Mouse (Mus musculus): ENCODE results near the gene Csf2.

Csf2 gene

GRCm38 (mm10) chr11:54248940-54249717, at the start of gene Csf2:
Gene Csf2, minus strand, starts transcription at chr11:54249667.
- no peak for TF ChIP-seq GATA4 (IDR thresholded peaks at IDR 0.05; ENCODE audit: insufficient replicate concordance, low read length)

- no peak for TF ChIP-seq GATA4 (IDR thresholded peaks at IDR 0.05; ENCODE audit: insufficient replicate concordance, low read length)
Observed at GRCm38 (mm10) chr11:54298777-54299176, 49.3 kb upstream of the Csf2 start.

- no peak for TF ChIP-seq GATA4 (IDR thresholded peaks at IDR 0.05; ENCODE audit: insufficient replicate concordance, low read length)
Observed at GRCm38 (mm10) chr11:54296734-54297133, 47.3 kb upstream of the Csf2 start.

- TF ChIP-seq GATA4 (IDR thresholded peaks at IDR 0.05; ENCODE audit: insufficient replicate concordance, low read length): no peak
Observed at GRCm38 (mm10) chr11:54295971-54296370, 46.5 kb upstream of the Csf2 start.

- TF ChIP-seq GATA4 (IDR thresholded peaks at IDR 0.05; ENCODE audit: insufficient replicate concordance, low read length): no peak
Observed at GRCm38 (mm10) chr11:54293980-54294807, 44.7 kb upstream of the Csf2 start.

- no peak for TF ChIP-seq GATA4 (IDR thresholded peaks at IDR 0.05; ENCODE audit: insufficient replicate concordance, low read length)
Observed at GRCm38 (mm10) chr11:54292163-54292562, 42.7 kb upstream of the Csf2 start.

- TF ChIP-seq GATA4 (IDR thresholded peaks at IDR 0.05; ENCODE audit: insufficient replicate concordance, low read length): no peak
Observed at GRCm38 (mm10) chr11:54287821-54288453, 38.5 kb upstream of the Csf2 start.

- TF ChIP-seq GATA4 (IDR thresholded peaks at IDR 0.05; ENCODE audit: insufficient replicate concordance, low read length): no peak
Observed at GRCm38 (mm10) chr11:54271437-54271949, 22.0 kb upstream of the Csf2 start.

- TF ChIP-seq GATA4 (IDR thresholded peaks at IDR 0.05; ENCODE audit: insufficient replicate concordance, low read length): no peak
Observed at GRCm38 (mm10) chr11:54269191-54269896, 19.9 kb upstream of the Csf2 start.

- no peak for TF ChIP-seq GATA4 (IDR thresholded peaks at IDR 0.05; ENCODE audit: insufficient replicate concordance, low read length)
Observed at GRCm38 (mm10) chr11:54267177-54267576, 17.7 kb upstream of the Csf2 start, which contains the start of gene Il3. Gene Il3, minus strand, starts transcription at chr11:54267277.

- TF ChIP-seq GATA4 (IDR thresholded peaks at IDR 0.05; ENCODE audit: insufficient replicate concordance, low read length): no peak
Observed at GRCm38 (mm10) chr11:54264542-54264941, 15.1 kb upstream of the Csf2 start.

- TF ChIP-seq GATA4 (IDR thresholded peaks at IDR 0.05; ENCODE audit: insufficient replicate concordance, low read length): no peak
Observed at GRCm38 (mm10) chr11:54263405-54264031, 14.1 kb upstream of the Csf2 start.

- peak; percentile 31; the same call in 1 of the 2 replicates for TF ChIP-seq GATA4 (IDR thresholded peaks at IDR 0.05; ENCODE audit: insufficient replicate concordance, low read length)
Observed at GRCm38 (mm10) chr11:54256624-54257376, 7.3 kb upstream of the Csf2 start.

GRCm38 (mm10) chr11:54254114-54254513, 4.6 kb upstream of the Csf2 start:
- TF ChIP-seq GATA4 (IDR thresholded peaks at IDR 0.05; ENCODE audit: insufficient replicate concordance, low read length): no peak

All from liver, adult (tissue).